Mouse (Mus musculus) cortical plate, adult 2 months (tissue): ENCODE measurements around the gene Cacnb3.

Source experiments
- CTCF ChIP-seq: fragments of 200-500 bp; IDR thresholded peaks from 2 replicates; pipeline ENCODE4 v1.5.1; 2011; ENCODE audit warnings: mild to moderate bottlenecking, control low read depth, low read length; ENCODE audit not compliant: insufficient read depth; ENCODE audit errors: extremely low read depth
- POLR2A ChIP-seq: fragments of 200-500 bp; IDR thresholded peaks from 2 replicates; pipeline ENCODE4 v1.6.1; 2011; ENCODE audit warnings: mild to moderate bottlenecking, low read length, control low read depth; ENCODE audit not compliant: insufficient read depth; ENCODE audit errors: extremely low read depth

DNA sequence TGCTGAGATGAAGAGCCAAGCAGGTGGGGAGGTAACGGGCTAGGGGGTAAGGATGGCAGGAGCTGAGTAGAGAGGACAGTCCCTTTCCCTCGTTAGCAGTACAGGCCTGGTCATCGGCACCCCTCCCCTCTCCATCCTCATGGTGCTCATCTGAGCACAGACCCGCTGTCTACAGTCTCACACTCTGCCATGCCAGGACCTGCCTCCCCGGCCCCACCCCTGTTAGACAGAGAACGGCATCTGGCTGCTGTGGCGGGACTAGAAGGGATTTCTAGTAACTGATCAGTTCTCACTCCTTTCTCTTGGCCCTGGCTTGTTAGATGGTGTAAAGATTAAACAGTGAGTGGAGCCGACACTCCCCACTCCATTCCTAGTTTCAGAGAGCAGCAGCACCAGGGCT is 16.1 kb downstream of the Cacnb3 start:
- TF ChIP-seq CTCF (no peak), POLR2A (no peak)
